Mouse (Mus musculus): ENCODE measurements around the gene Strip1. TPM values are rescaled to one million over a fixed set of nuclear protein-coding genes. Genes with fewer than 3 reads are reported as not detected.
"Not testable (repeated sequence)": the region's sequence is repeated elsewhere in the genome, so short reads cannot be mapped to it uniquely, and the experiment has no call there.

Gene Strip1
- total RNA-seq (2021) (10 to 100 TPM; 30.9 to 34.2 TPM), polyA plus RNA-seq (2012; rRNA removed) (39.4 and 41.6 TPM in 2 replicates)
- long read RNA-seq, transcript Strip1-201 (21 exons, 3,215 nt): major isoform, 19 of 33 reads
- long read RNA-seq, partial matches to known transcripts: 3 of 33 reads
- long read RNA-seq, other reads (novel, unspliced or antisense): 9 of 33 reads

GRCm38 (mm10) chr3:107631523-107631958 lies at the start of gene Strip1:
TSS of gene Strip1 (minus strand) at chr3:107631694.
- peak; percentile 94 for DNase-seq

- peak; percentile 41 for DNase-seq
Observed at GRCm38 (mm10) chr3:107680790-107681576, 49.5 kb upstream of the Strip1 start.

- no peak for DNase-seq
Observed at GRCm38 (mm10) chr3:107671509-107671908, 40.0 kb upstream of the Strip1 start.

DNA sequence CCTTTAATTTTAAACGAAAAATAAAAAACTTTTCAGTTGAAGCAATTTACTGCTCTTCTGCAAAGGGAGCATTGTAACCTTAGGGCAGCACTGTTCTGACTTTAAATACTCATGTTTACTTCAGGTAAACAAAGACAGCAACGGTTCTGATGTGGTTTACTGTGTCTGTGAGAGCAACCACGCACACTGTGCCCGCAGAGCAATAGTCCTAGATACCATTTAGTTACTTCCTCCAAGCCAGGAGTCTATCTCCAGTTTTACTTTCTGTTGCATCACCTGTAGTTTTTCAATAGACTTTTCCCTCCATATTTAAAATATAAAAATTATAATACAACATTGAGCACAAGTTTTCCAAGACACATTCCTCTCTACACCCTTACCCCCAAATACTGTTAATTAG lies 39.0 kb upstream of the Strip1 start:
- DNase-seq: no peak

DNA sequence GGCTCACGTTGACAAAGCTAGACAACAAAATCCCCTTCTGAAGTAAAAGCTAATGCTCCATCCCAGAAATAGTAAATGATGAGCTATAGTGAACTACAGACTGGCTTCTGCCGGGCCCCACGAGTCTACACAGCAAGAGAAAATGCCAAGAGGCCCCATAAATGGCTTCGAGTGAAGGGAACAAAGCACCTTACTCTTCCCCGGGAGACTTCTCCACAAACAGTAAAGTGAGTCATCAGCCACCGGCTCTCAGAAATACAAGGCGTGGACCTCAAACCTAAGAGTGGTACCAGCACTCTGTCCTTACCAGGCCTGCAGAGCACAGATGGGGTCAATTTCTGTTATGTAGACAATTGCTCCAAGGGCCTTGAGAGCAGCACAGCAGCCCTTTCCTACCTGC lies 37.3 kb upstream of the Strip1 start:
- DNase-seq: no peak

- no peak for DNase-seq
Observed at GRCm38 (mm10) chr3:107667426-107667825, 35.9 kb upstream of the Strip1 start.

GRCm38 (mm10) chr3:107664641-107665040 lies 33.1 kb upstream of the Strip1 start:
- DNase-seq: no peak

GRCm38 (mm10) chr3:107659000-107659399 lies 27.5 kb upstream of the Strip1 start:
- DNase-seq: no peak

DNA sequence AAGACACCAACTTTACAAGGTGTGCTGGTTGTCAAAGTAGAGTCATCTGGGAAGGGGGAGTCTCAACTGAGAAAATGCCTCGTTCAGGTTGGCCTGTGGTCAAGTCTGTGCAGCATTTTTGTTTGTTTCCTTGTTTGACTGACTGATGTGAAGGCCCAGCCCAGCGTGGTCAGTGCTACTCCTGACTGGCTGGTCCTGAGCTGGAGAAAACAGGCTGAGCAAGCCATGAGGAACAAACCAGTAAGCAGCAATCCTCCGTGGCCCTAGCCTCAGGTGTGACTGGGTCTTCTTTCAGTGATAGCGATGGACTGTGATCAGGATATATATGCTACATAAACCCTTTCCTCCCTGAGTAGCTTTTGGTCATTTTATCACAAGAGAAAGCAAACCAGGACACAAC lies 25.4 kb upstream of the Strip1 start:
- no peak for DNase-seq

DNA sequence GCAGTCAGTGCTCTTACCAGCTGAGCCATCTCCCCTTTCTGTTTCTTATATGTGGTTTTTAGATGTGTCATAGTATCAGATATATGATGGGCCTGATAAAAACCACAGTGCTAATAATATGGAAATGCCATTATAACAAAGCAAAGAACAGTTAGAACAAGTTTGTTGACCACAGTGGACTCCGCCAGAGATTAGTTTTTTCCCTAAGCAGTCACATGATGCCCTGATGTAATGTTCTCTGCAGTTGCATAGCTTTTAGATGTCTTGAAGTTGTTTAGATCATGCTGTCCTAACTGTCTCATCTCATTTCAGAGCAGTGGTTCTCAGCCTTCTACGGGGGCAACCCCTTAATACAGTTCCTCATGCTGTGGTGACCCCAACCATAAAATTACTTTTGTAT lies 24.7 kb upstream of the Strip1 start:
- no peak for DNase-seq

DNA sequence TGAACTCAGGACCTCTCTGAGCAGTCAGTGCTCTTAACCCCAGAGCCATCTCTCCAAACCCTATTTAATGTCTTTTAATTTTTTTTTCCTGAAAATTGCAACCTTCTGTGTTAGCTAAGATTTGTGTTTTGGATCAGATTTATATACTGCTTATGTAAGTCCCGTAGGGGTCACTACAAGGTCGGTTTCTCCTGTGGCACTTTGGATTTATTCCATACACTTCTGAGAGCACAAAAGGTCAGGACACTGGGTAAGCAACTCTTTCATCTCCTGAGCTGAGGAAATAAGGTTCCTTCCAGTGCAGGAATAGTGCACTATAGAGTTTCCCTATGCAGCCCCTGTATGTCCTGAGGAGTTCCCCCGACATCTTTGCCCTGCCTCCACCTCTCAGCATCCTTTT lies 24.0 kb upstream of the Strip1 start:
- DNase-seq: no peak

DNA sequence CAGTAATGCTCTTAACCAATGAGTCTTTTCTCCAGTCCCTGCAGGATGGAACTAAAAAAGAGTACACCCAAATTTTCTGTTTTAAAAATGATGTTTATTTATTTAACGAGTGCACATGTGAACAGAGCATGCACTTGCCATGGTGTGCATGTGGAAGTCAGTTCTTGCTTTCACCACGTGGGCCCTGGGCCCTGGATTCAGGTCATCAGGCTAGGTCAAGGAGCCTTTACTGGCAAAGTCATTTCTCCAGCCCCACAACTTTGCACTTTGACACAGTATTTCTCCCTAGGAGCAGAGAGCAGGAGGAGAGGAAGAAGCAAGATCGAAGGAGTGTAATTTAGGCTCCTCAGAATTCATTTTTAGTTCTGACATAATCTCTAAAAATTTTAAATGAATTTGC lies 23.4 kb upstream of the Strip1 start:
- DNase-seq: no peak

- DNase-seq: no peak
Observed at GRCm38 (mm10) chr3:107652968-107653367, 21.5 kb upstream of the Strip1 start.

DNA sequence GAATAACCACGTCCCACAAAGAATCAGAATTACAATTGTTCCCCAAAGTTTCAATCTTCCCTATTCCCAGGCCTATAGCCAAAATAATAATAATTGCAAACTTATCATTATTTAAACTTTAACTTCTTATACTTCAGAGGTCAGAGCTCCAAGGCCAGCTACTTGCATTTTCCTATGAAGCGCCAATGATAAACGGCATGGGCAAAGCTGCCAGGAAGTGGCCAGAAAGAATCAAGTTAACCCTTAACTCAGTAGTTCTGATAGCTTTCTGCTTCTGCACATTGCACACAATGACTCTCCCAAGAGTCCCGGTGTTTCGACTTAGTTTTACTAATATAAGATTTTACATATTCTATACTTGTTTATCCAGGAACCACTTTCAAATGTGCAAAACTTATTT lies 18.8 kb upstream of the Strip1 start:
- not testable (repeated sequence) for DNase-seq

- DNase-seq: no peak
Observed at GRCm38 (mm10) chr3:107646947-107647346, 15.5 kb upstream of the Strip1 start.

DNA sequence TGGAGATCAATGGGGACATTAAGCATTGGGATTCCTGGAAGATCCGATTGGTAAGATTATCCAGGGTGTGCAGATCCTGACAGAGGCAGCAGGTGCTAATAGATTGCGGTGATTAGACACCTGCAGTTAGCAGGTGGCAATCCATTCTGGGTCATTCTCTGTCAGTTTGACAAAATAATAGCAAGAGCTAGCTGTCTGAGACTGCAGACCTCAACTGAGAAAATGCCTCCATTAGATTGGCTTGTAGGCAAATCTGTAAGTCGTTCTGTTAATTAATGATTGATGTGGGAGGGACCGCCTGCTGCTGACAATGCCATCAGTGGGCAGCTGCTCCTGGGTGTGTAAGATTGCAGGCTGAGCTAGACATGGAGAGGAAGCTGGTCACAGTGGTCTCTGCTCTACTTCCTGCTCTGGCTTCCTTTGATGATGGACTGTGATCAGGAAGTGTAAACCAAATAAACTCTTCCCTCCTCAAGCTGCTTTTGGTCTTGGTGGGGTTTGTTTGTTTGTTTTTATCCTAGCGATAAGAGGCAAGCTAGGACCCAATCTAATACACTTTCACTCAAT lies 6.2 kb upstream of the Strip1 start:
- no peak for DNase-seq

DNA sequence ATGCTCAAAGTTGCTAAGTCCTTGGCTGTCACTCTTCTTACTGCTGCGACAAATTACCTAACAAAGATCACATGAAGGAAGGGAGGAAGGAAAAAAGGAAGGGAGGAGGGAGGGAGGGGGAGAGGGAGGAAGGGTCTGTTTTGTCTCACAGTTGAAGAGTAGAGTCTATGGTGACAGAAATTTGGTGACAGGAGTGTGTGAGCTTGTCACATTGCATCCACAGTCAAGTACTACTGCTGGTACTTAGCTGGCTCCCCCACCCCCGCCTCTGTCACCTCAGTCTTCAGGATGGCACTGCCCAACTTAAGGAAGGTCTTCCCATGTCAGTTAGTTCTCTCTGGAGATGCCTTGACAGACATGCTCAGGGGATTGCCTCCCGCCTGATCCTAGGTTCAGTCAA lies 4.7 kb upstream of the Strip1 start:
- no peak for DNase-seq

GRCm38 (mm10) chr3:107635836-107636235 lies 4.3 kb upstream of the Strip1 start:
- DNase-seq: no peak

DNA sequence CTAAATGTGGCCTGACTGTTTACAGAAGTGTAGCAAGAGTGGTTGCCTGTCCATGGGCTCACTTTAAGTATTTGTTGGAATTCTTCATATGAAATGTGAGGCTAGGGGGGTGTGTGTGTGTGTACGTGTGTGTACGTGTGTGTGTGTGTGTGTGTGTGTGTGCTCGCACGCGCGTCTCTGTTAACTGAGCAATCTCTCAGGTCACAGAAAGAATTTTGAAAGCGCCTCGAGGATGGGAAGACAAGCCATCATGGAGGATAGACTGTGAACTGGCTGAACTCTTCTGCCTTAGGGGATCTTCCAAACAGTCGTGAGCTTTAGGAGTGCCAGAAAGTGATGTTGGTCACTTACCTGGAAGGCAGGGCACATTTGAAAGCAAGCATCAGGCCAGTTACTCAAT lies 2.4 kb upstream of the Strip1 start:
- DNase-seq: no peak

GRCm38 (mm10) chr3:107632786-107633185 lies 1.3 kb upstream of the Strip1 start:
- DNase-seq: no peak

GRCm38 (mm10) chr3:107630682-107631522 lies 592 bp downstream of the Strip1 start, which contains the start of gene Gm10961:
TSS of gene Gm10961 (plus strand) at chr3:107631322.
- DNase-seq: no peak

GRCm38 (mm10) chr3:107629411-107629810 lies 2.1 kb downstream of the Strip1 start:
- DNase-seq: no peak

DNA sequence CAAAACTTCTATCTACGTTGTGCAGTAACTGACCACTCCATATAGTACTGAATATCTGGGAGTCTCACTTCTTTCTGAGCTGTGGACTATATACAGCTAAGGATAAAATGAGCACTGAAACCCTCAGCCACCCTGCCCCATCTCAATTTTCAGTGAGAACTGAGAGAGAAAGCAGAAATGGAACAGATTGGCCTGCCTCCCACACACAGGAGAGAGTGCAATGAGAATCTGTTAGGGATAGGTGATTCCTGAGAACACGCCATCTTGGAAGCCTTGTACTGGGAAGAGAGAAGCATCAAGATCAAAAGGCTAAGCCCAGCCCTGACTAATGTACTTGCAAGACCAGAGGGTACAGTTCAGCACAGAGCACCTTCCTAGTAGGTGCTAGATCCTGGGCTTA lies 2.9 kb downstream of the Strip1 start:
- DNase-seq: no peak
